Mouse (Mus musculus) skeletal muscle tissue, postnatal 0 days (tissue): ENCODE data around the gene Wnt6. TPM values are rescaled to one million over a fixed set of nuclear protein-coding genes. Genes with fewer than 3 reads are reported as not detected.

ENCODE experiments used
- polyA plus RNA-seq: library from polyadenylated mRNA; unstranded; fragments of >200 nt; fragmentation: Nextera tagmentation; extraction: Ambion mirVana; gene quantifications from 2 replicates; pipeline ENCODE4 v1.2.1, GENCODE M21; 2015

Gene Wnt6
- 1.1 and 2.8 TPM in 2 replicates for polyA plus RNA-seq

GRCm38 (mm10) chr1:74771845-74771930, at the start of gene Wnt6:
TSS of gene Wnt6 (plus strand) at chr1:74771892.

GRCm38 (mm10) chr1:74748643-74749271, 22.9 kb upstream of the Wnt6 start, which contains the start of gene Prkag3:
TSS of gene Prkag3 (minus strand) at chr1:74749221.

DNA sequence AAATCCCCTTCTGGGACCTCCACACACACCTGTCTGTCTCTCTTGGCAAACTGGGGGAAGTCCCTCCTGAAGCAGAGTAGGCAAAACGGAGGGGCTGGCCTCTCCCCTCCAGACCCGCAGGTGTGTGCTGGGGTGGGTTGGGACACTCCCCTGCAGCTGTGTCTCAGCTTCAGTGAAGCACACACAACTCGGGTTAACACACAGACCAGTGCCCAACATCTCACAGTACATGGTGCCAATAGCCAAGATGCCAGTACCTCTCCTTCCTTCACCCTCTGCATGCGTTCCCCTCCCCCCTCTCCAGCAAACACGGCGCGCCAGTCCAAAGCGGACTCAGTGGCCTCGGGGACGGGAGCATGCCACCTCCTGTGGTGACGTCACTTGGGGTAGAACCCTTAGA, 19.6 kb downstream of the Wnt6 start, which contains the start of gene Wnt10a:
Gene Wnt10a (plus strand): TSS at position 268 of the 400 bp plus-strand sequence.

Other genes starting within 250 kb of the Wnt6 start
- gene Plcd4, start 229.0 kb upstream of the Wnt6 start, polyA plus RNA-seq: 21.4 and 22.1 TPM in 2 replicates
- 8.8 and 10.1 TPM in 2 replicates for gene Usp37, start 227.6 kb upstream of the Wnt6 start, polyA plus RNA-seq
- 3.0 and 3.2 TPM in 2 replicates for gene Zfp142, start 183.6 kb upstream of the Wnt6 start, polyA plus RNA-seq
- 12.1 and 12.8 TPM in 2 replicates for gene Bcs1l, start 183.6 kb upstream of the Wnt6 start, polyA plus RNA-seq
- 18.9 and 22.0 TPM in 2 replicates for gene Rnf25, start 170.5 kb upstream of the Wnt6 start, polyA plus RNA-seq
- 1.6 and 1.7 TPM in 2 replicates for gene Stk36, start 170.4 kb upstream of the Wnt6 start, polyA plus RNA-seq
- 2.2 and 2.9 TPM in 2 replicates for gene Ttll4, start 110.1 kb upstream of the Wnt6 start, polyA plus RNA-seq
- 13.5 and 16.0 TPM in 2 replicates for gene Cyp27a1, start 58.3 kb upstream of the Wnt6 start, polyA plus RNA-seq
- 17.7 and 18.8 TPM in 2 replicates for gene Prkag3, start 22.7 kb upstream of the Wnt6 start, polyA plus RNA-seq
- gene Wnt10a, start 19.6 kb downstream of the Wnt6 start, polyA plus RNA-seq: 0.09 and 0.33 TPM in 2 replicates
- gene Cdk5r2, start 83.0 kb downstream of the Wnt6 start, polyA plus RNA-seq: not detected in 2 replicates
- not detected in 2 replicates for gene Fev, start 113.5 kb downstream of the Wnt6 start, polyA plus RNA-seq
- not detected in 2 replicates for gene Cryba2, start 121.3 kb downstream of the Wnt6 start, polyA plus RNA-seq
- gene Cfap65, start 163.7 kb downstream of the Wnt6 start, polyA plus RNA-seq: not detected in 2 replicates
- 0.32 TPM in 1 of 2 replicates, not detected in the other for gene Ihh, start 179.8 kb downstream of the Wnt6 start, polyA plus RNA-seq